Mouse (Mus musculus): ENCODE results near the gene Ptbp1. TPM values are rescaled to one million over a fixed set of nuclear protein-coding genes. Genes with fewer than 3 reads are reported as not detected.
A peak's percentile ranks its signal among the peaks of the same experiment; 100 is the strongest.

The Ptbp1 gene
- polyA plus RNA-seq, 1 experiment = 285 TPM

DNA sequence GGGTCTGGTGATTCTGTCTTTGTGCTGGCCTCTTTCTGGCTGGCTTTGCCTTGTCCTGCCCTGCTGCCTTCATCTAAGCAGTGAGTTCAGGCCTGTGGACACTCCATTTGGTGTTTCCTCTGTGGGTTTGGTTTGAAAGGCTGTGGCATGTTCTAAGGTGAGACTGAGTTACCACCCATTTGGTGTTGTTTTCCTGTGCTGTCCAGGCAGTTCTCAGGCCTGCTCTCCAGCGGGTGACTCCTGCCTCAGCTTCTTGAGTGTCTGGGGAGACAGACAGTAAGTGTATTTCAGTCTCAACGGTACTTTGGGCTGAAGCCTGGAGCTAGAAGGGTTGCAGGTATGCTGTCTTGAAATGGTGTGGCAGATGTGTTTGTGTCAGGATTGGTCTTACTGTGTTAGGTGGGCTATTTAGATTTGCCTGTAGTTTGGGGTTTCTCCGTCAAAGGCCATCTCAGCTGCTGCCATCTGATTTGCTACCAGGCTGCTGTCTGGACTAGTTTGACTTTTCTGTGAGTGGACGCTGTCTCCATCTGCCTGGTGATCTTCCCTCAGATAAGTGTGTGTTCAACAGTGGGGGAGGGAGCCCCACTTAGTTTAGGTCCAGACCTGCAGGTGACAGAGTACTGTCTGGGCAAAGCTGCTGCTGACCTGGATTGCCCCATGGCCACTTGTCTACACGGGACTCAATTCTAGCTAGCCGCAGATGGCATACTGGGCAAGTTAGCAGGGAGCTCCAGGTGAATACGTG lies 2.7 kb downstream of the Ptbp1 start:
- peaks cover 46% of the 10 kb centered on the region for H3K4me1 ChIP-seq (ENCODE audit: control insufficient read depth, insufficient read depth, insufficient read length, low read length)
- TF ChIP-seq CTCF (IDR thresholded peaks at IDR 0.05; ENCODE audit: extremely low read depth, insufficient read length, insufficient replicate concordance, low read depth, low read length) (no peak), POLR2A (IDR thresholded peaks at IDR 0.05; ENCODE audit: low read depth, low read length) (no peak)
- peak overlapping the region; percentile 98 for H3K27ac ChIP-seq (ENCODE audit: insufficient read depth, low read depth, low read length)
- H3K36me3 ChIP-seq (ENCODE audit: control insufficient read depth, insufficient read depth, low read length) = peaks cover 54% of the 10 kb centered on the region
- no peaks in the 10 kb centered on the region for H3K27me3 ChIP-seq (ENCODE audit: control insufficient read depth, insufficient read depth, low read length)
- 3% methylated on average over 7 of the region's 7 CpGs for WGBS
- H3K4me3 ChIP-seq (ENCODE audit: low read depth, low read length) = peak overlapping the region; percentile 84

DNA sequence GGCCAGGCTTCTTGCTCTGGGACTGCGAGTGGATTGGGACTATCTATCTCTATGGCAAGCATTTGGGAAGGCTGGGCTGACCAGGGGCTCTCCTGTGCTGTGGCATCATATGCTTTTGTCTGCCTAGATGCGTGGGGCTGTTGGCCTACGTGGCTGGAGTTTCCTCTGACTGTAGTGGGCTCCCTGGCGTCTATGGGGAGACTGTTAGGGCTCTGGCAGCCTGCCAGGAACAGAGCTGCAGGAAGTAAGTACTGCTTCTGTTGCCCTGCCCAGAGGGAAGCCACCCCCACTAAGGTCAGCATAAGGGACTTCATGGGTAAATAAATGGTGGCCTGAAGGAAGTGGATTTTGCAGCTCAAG lies 3.2 kb downstream of the Ptbp1 start:
- Histone ChIP-seq H3K36me3 (ENCODE audit: control insufficient read depth, insufficient read depth, low read length) (peaks cover 60% of the 10 kb centered on the region), H3K27ac (ENCODE audit: insufficient read depth, low read depth, low read length) (peak overlapping the region; percentile 98), H3K27me3 (ENCODE audit: control insufficient read depth, insufficient read depth, low read length) (no peaks in the 10 kb centered on the region), H3K4me3 (ENCODE audit: low read depth, low read length) (peak overlapping the region; percentile 84), H3K4me1 (ENCODE audit: control insufficient read depth, insufficient read depth, insufficient read length, low read length) (peaks cover 41% of the 10 kb centered on the region)
- TF ChIP-seq CTCF (IDR thresholded peaks at IDR 0.05; ENCODE audit: extremely low read depth, insufficient read length, insufficient replicate concordance, low read depth, low read length) = no peak
- no peak for TF ChIP-seq POLR2A (IDR thresholded peaks at IDR 0.05; ENCODE audit: low read depth, low read length)
- under 1% methylated on average over 4 of the region's 4 CpGs for WGBS

- Histone ChIP-seq H3K4me1 (ENCODE audit: control insufficient read depth, insufficient read depth, insufficient read length, low read length) (peaks cover 37% of the 10 kb centered on the region), H3K4me3 (ENCODE audit: low read depth, low read length) (peak overlapping the region; percentile 84; the same call in 1 of the 2 replicates), H3K27ac (ENCODE audit: insufficient read depth, low read depth, low read length) (no peak overlapping the region), H3K27me3 (ENCODE audit: control insufficient read depth, insufficient read depth, low read length) (no peaks in the 10 kb centered on the region), H3K36me3 (ENCODE audit: control insufficient read depth, insufficient read depth, low read length) (peaks cover 65% of the 10 kb centered on the region)
- 38% methylated on average over 2 of the region's 2 CpGs for WGBS
- TF ChIP-seq POLR2A (IDR thresholded peaks at IDR 0.05; ENCODE audit: low read depth, low read length) = no peak
- TF ChIP-seq CTCF (IDR thresholded peaks at IDR 0.05; ENCODE audit: extremely low read depth, insufficient read length, insufficient replicate concordance, low read depth, low read length) = no peak
Observed at GRCm38 (mm10) chr10:79857894-79858293, 3.7 kb downstream of the Ptbp1 start.

GRCm38 (mm10) chr10:79858416-79859074 lies 4.3 kb downstream of the Ptbp1 start:
- peaks cover 32% of the 10 kb centered on the region for H3K4me1 ChIP-seq (ENCODE audit: control insufficient read depth, insufficient read depth, insufficient read length, low read length)
- H3K36me3 ChIP-seq (ENCODE audit: control insufficient read depth, insufficient read depth, low read length) = peaks cover 70% of the 10 kb centered on the region
- H3K27ac ChIP-seq (ENCODE audit: insufficient read depth, low read depth, low read length) = no peak overlapping the region
- H3K4me3 ChIP-seq (ENCODE audit: low read depth, low read length) = peak overlapping the region; percentile 9
- TF ChIP-seq POLR2A (IDR thresholded peaks at IDR 0.05; ENCODE audit: low read depth, low read length) (no peak), CTCF (IDR thresholded peaks at IDR 0.05; ENCODE audit: extremely low read depth, insufficient read length, insufficient replicate concordance, low read depth, low read length) (no peak)
- WGBS = 24% methylated on average over 17 of the region's 17 CpGs
- H3K27me3 ChIP-seq (ENCODE audit: control insufficient read depth, insufficient read depth, low read length) = no peaks in the 10 kb centered on the region

DNA sequence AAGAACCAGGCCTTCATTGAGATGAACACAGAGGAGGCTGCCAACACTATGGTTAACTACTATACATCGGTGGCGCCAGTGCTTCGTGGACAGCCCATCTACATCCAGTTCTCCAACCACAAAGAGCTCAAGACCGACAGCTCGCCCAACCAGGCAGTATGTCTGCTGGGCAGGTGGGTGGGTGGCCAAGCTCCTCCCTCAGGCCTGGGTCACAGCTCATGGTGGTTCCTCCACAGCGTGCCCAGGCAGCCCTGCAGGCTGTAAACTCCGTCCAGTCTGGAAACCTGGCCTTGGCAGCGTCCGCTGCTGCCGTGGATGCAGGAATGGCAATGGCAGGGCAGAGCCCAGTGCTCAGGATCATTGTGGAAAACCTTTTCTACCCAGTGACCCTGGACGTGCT lies 4.9 kb downstream of the Ptbp1 start:
- H3K27me3 ChIP-seq (ENCODE audit: control insufficient read depth, insufficient read depth, low read length) = no peaks in the 10 kb centered on the region
- WGBS = 67% methylated on average over 11 of the region's 11 CpGs
- H3K4me3 ChIP-seq (ENCODE audit: low read depth, low read length) = no peak overlapping the region
- TF ChIP-seq POLR2A (IDR thresholded peaks at IDR 0.05; ENCODE audit: low read depth, low read length) (no peak), CTCF (IDR thresholded peaks at IDR 0.05; ENCODE audit: extremely low read depth, insufficient read length, insufficient replicate concordance, low read depth, low read length) (no peak)
- H3K36me3 ChIP-seq (ENCODE audit: control insufficient read depth, insufficient read depth, low read length) = peaks cover 71% of the 10 kb centered on the region
- peaks cover 32% of the 10 kb centered on the region for H3K4me1 ChIP-seq (ENCODE audit: control insufficient read depth, insufficient read depth, insufficient read length, low read length)
- H3K27ac ChIP-seq (ENCODE audit: insufficient read depth, low read depth, low read length) = no peak overlapping the region

DNA sequence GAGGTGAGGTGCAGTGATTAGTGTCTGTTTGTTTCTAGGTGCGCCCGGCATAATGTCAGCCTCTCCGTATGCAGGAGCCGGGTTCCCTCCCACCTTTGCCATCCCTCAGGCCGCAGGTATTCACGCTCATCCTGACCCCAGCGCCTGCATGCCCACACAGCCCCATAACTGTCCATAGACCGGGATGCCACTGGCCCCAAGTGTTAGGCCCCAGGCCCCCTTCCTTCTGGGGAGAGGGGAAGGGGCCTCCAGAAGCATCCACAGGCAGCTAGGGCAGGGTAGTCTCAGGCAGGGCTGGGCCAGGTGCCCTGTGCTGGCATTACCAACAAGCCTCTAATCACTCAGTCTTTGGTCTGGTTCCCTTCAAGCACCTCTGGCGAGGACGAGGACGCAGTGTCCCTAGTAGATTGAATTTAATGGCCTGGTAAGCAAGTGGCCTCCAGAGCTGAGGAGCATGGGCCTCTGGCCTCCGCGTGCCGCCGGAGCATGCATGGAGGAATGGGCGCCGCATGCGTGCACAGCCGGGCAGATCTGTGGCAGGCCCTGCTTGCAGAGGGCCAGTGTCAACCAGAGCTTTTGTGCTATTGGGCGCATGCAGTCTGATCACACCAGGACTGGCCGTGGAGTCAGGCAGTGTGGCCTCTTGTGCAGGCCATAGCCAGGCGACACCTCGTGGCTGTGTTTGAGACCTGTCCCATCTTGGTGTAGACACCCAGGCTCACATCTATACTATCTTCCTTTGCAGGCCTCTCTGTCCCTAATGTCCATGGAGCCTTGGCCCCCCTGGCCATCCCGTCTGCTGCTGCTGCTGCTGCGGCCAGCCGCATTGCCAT lies 6.1 kb downstream of the Ptbp1 start:
- 89% methylated on average over 26 of the region's 26 CpGs for WGBS
- H3K27me3 ChIP-seq (ENCODE audit: control insufficient read depth, insufficient read depth, low read length) = no peaks in the 10 kb centered on the region
- H3K4me3 ChIP-seq (ENCODE audit: low read depth, low read length) = no peak overlapping the region
- no peak overlapping the region for H3K27ac ChIP-seq (ENCODE audit: insufficient read depth, low read depth, low read length)
- no peak for TF ChIP-seq POLR2A (IDR thresholded peaks at IDR 0.05; ENCODE audit: low read depth, low read length)
- peaks cover 32% of the 10 kb centered on the region for H3K4me1 ChIP-seq (ENCODE audit: control insufficient read depth, insufficient read depth, insufficient read length, low read length)
- H3K36me3 ChIP-seq (ENCODE audit: control insufficient read depth, insufficient read depth, low read length) = peaks cover 75% of the 10 kb centered on the region
